Mouse (Mus musculus) WW6 (cell line): ENCODE data around the gene Olfr403.
"Not testable (repeated sequence)": the region's sequence is repeated elsewhere in the genome, so short reads cannot be mapped to it uniquely, and the experiment has no call there.

Experiments used
- DNase-seq: peaks from one replicate; pipeline ENCODE4 v3.0.0-alpha.2; 2013; ENCODE audit warnings: low read depth, low spot score

Olfr403 gene

DNA sequence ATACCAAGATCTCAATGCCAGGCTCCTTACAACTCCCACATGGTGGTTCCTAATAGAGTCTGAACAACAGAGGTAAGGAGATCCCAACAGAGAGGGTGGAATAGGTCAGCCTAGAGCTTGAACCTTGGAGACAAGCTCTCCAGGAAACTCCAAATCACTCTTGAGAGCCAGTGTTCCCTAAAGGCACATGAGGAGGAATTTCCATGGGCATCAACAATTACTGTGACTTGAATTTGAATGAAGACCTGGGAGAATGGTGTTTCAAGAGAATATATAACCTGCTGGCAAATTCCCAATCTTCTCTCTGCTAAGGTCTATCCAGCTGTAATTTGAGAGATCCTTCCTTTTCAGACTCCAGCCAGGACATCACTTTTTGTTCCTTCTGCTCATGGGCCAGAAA, at the start of gene Olfr403:
Gene Olfr403, plus strand, starts transcription at position 301 of the 400 bp plus-strand sequence.
- no peak for DNase-seq

DNA sequence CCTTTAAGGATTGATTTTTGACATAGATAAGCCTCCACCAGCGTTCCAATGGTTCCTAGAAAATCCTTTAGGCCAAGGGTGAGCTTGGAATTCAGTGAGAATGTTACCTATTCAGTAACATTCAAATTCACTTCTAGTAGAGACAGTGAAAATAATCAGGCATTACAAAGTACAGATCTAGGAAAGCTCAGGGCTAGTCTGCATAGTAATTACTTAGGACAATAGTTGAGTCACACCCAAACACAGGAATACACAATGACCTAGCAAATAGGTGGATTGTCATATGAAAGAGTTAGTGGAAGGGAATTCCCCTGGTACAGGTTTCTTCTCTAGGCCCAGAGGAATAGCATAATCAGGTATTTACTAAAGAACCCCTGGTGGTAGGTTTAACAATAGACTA, 46.0 kb upstream of the Olfr403 start:
- DNase-seq = not testable (repeated sequence)

DNA sequence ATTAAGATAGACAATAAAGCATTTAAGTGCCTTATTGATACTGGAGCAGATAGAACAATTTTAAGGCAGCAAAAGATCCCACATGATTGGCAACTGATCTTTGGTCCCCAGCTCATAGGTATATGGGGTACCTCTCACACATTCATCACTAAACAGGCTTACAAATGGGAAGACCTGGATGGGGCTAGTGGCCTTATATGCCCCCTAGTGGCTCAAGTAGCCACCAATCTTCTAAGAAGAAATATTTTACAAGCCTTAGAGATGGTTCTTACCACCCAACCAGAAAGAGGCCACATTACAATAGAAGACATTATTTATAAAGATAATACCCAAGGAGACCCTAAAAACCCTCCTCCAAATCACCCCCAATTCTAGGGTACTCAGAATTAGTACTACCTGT, 40.2 kb upstream of the Olfr403 start:
- DNase-seq = no peak

DNA sequence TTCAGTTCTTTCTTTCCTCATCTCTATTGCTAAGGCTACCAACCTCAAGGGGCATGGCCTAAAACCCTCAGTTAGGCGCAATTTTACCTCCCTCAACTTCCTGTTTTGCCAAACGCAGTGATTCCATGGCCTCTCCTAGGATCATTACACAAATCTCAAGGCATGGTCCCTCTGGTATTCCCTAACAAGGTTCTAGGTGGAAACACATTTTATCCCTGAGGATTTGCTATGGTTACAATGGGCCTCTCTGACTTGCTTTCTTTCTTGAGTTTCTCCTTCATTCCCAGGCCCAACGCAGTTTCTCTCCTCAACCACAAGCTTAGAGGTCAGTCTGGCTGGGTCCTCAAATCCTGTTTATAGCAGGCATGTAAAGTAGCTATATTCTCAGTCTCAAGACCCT, 32.8 kb upstream of the Olfr403 start, which contains the start of gene Olfr402:
Gene Olfr402, plus strand, starts transcription at position 301 of the 400 bp plus-strand sequence.
- no peak for DNase-seq

DNA sequence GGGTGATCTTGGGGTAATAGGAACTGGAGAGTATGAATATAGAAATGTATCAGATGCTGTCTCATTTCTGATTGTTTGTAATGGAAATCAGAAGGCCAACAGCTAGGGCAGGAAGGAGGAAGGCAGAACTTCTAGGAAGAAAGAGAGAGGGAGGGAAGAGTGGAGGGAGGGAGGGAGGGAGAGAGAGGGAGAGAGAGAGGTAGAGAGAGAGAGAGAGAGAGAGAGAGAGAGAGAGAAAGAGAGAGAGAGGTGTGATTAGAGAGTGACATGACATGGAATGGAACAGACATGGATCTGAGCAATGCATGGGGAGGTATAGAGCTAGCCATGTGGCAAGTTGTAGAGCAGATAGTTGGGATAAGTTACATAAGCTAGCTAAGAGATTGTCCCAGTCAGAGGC, 17.3 kb upstream of the Olfr403 start:
- no peak for DNase-seq

DNA sequence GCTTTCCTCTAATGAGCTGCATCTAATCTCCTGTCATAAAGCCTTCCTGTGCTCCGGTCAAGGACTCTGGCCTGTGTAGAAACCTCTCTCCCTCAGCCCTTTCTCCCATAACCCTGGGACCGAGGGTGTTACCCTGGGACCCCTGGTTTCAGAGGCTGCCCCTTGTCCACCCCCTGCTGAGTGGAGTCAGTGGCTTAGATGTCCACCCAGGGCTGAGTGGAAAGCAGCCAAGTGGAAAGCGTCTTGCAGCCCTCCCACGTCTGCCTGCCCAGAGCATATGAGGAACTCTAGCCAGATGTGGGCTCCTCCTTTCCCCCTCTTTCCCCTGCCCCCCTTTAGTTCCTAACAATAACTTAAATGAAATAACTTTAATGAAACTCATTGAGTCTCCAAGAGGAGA, 2.9 kb upstream of the Olfr403 start:
- no peak for DNase-seq

DNA sequence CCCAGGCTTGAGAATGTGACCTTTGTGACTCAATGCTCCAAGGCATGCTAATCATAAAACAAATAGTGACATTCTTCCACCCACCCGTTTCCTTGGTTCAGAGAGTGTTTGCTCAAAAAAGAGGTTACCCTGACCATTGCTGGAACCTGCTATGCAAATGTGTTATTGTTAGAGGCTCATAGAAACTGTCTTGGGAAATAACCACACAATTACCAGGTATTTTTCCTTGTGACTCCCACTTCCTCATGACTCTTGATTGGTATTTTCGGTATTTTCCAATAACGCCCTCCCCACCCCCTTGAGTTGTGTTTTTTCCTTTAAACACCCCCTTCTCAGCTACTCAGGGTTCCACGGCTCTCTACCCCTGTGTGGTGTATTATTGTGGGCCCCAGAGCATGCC, 2.3 kb upstream of the Olfr403 start:
- DNase-seq = no peak

DNA sequence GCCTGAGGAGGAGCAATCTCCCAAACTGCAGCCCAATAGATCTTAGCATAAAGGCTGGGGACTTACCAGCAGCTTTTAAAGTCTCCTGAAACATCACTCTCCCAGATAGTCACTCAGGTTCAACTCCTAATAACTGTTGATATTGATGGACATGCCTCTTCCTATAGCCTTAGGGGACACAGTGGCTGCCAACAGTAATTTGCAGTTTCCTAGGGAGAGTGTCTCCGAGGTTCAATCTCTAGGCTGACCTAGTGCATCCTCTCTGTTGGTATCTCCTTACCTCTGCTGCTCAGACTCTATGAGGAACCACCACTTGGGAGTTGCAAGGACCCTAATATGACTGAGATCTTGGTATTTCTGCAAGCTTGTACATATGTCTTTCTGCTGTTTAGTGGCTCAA, 25.2 kb downstream of the Olfr403 start, which contains the start of gene Olfr43:
Gene Olfr43, minus strand, starts transcription at position 101 of the 400 bp plus-strand sequence.
- DNase-seq = no peak

DNA sequence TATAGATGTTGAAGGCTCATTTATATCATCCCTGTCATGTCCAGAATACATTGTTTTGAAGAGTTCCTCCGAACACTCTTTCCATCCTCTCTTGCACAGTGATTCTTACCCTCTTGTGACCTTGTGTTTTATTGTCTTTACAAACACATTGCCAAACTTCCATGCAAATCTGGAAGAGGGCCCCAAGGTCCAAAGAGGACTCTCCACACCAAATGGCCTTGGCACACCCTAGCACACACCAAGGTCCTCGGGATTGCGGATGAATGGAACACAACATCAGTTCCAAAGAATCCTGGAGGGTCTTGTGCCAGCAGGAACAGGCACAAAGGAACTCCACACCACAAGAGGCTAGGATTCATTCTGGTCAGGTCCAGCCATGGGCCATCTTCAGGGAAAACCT, 55.2 kb downstream of the Olfr403 start:
- DNase-seq = no peak
